Mouse (Mus musculus) CH12.LX (cell line): ENCODE measurements around the gene Stox1.

Experiments used
- CHD2 ChIP-seq: IDR thresholded peaks from 2 replicates; pipeline ENCODE4 v1.6.1; 2011; ENCODE audit warnings: low read length, improper control_type of control experiment
- CTCF ChIP-seq, 2 experiments: IDR thresholded peaks in 1 of 2; conservative IDR thresholded peaks in 1 of 2; 2 replicates each; pipeline ENCODE4 v1.5.1; 2011 to 2012; ENCODE audit warnings: low read depth in 2 of 2, low read length in 2 of 2, improper control_type of control experiment in 1 of 2, inconsistent platforms in 1 of 2, mild to moderate bottlenecking in 1 of 2, moderate library complexity in 1 of 2
- ELF1 ChIP-seq: IDR thresholded peaks from 2 replicates; pipeline ENCODE4 v1.6.1; 2014; ENCODE audit warnings: low read depth, mild to moderate bottlenecking, inconsistent platforms, low read length, improper control_type of control experiment
- EP300 ChIP-seq: IDR thresholded peaks from 2 replicates; pipeline ENCODE4 v1.6.1; 2011; ENCODE audit warnings: low read length, improper control_type of control experiment
- POLR2A ChIP-seq: IDR thresholded peaks from 2 replicates; pipeline ENCODE4 v1.6.1; 2011; ENCODE audit warnings: low read depth, mild to moderate bottlenecking, improper control_type of control experiment, low read length
- ZNF384 ChIP-seq: IDR thresholded peaks from 2 replicates; pipeline ENCODE4 v1.6.1; 2012; ENCODE audit warnings: low read depth, low read length, improper control_type of control experiment, inconsistent platforms

- TF ChIP-seq ZNF384, result no peak
- no peak for TF ChIP-seq ELF1
- TF ChIP-seq EP300, result no peak
- TF ChIP-seq CTCF (conservative IDR thresholded peaks at IDR 0.05 in 1 of 2, IDR thresholded peaks at IDR 0.05 in 1 of 2; ENCODE audit: low read depth in 2 of 2, low read length in 2 of 2), result no peak
- no peak for TF ChIP-seq POLR2A
- no peak for TF ChIP-seq CHD2
These were observed 33.7 kb downstream of the Stox1 start for GRCm38 (mm10) chr10:62692244-62692643.
